Mouse (Mus musculus) liver, postnatal 0 days (tissue): ENCODE results near the gene Ldb3. TPM values are rescaled to one million over a fixed set of nuclear protein-coding genes. Genes with fewer than 3 reads are reported as not detected.

Experiments
- ATAC-seq: fragments of 200-750 bp; cut with Nextera tagmentation; 2 replicates; pipeline ENCODE4 v1.8.0; 2017; ENCODE audit warnings: mild to moderate bottlenecking, moderate library complexity
- DNase-seq: peaks from one replicate; pipeline ENCODE4 v3.0.0-alpha.2; 2016
- H3K27ac ChIP-seq: fragments of 300-500 bp; sonication (generic); 2 replicates; pipeline ENCODE4 v1.5.1; 2014; ENCODE audit warnings: antibody characterized with exemption, moderate library complexity, mild to moderate bottlenecking, low read depth
- H3K27me3 ChIP-seq: fragments of 300-500 bp; sonication (generic); 2 replicates; pipeline ENCODE4 v1.6.1; 2014; ENCODE audit warnings: low read length, control low read depth, mixed read lengths; ENCODE audit not compliant: insufficient read depth
- H3K36me3 ChIP-seq: fragments of 300-500 bp; sonication (generic); replicated peaks from 2 replicates; pipeline ENCODE4 v1.6.1; 2014; ENCODE audit warnings: mild to moderate bottlenecking, control low read depth, low read length, moderate library complexity, mixed read lengths; ENCODE audit not compliant: insufficient read depth
- H3K4me1 ChIP-seq: fragments of 300-500 bp; sonication (generic); 2 replicates; pipeline ENCODE4 v1.6.1; 2014; ENCODE audit warnings: antibody characterized with exemption, mild to moderate bottlenecking, control low read depth; ENCODE audit not compliant: insufficient read depth
- H3K4me2 ChIP-seq: fragments of 300-500 bp; sonication (generic); 2 replicates; pipeline ENCODE4 v1.6.1; 2014; ENCODE audit warnings: low read depth, mild to moderate bottlenecking, low read length, moderate library complexity, mixed read lengths
- H3K4me3 ChIP-seq: fragments of 300-500 bp; sonication (generic); 2 replicates; pipeline ENCODE4 v1.5.1; 2014; ENCODE audit warnings: low read depth, low read length
- H3K9ac ChIP-seq: fragments of 300-500 bp; sonication (generic); replicated peaks from 2 replicates; pipeline ENCODE4 v1.6.1; 2014; ENCODE audit warnings: mild to moderate bottlenecking, moderate library complexity
- H3K9me3 ChIP-seq: fragments of 300-500 bp; sonication (generic); 2 replicates; pipeline ENCODE4 v1.6.1; 2016; ENCODE audit warnings: mild to moderate bottlenecking, control low read depth, low read length, mixed read lengths
- CTCF ChIP-seq: sonication (generic); IDR thresholded peaks from 2 replicates; pipeline ENCODE4 v1.5.1; 2016; ENCODE audit warnings: antibody characterized with exemption, low read depth
- EP300 ChIP-seq: IDR thresholded peaks from 2 replicates; pipeline ENCODE4 v1.6.1; 2016; ENCODE audit warnings: antibody characterized with exemption, low read depth, mild to moderate bottlenecking
- WGBS: fragments of 180-500 bp; shearing (Covaris S2); extraction: QIAGEN DNeasy Blood & Tissue Kit; methylation state at CpG from one replicate; pipeline ENCODE4 v1.1.7; 2014; ENCODE audit not compliant: insufficient replicate concordance; 5-methylcytosine and 5-hydroxymethylcytosine counted together
- polyA plus RNA-seq: library from polyadenylated mRNA; unstranded; fragments of >200 nt; fragmentation: Nextera tagmentation; extraction: Ambion mirVana; gene quantifications from 2 replicates; pipeline ENCODE4 v1.2.1, GENCODE M21; 2015

Gene Ldb3
- polyA plus RNA-seq, 1 experiment from 2014 or later: 0.26 TPM

DNA sequence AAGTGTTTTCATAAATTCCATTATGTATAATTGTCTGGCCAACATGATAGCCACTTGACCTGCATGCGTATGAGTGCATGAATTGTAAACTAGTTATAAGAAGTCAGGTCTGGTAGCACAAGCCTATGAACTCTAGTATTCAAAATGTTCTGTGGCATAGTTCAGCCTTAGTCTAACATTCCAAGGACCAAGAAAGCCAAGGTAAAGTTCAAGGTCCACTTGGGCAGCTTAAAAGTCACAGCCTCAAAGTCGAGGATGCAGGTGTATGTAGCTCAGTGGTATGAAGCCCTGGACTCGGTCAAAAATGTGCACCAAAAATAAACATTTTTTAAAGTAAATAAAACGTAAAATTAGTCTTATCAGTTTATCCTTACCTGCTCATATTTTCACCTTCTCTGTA is 75.9 kb downstream of the Ldb3 start:
- Histone ChIP-seq H3K27me3 (0 out of 2 replicates have a peak, but pooled peaks cover 5% of the 10 kb centered on the region), H3K36me3 (no peaks in the 10 kb centered on the region), H3K9me3 (no peaks in the 10 kb centered on the region), H3K4me3 (no peak overlapping the region), H3K4me1 (no peaks in the 10 kb centered on the region), H3K9ac (no peak overlapping the region), H3K4me2 (no peak overlapping the region), H3K27ac (no peak overlapping the region)
- DNase-seq: no peak
- no peak for ATAC-seq
- no peak for TF ChIP-seq EP300
- TF ChIP-seq CTCF: no peak
- 68% methylated on average over 4 of the region's 4 CpGs for WGBS

DNA sequence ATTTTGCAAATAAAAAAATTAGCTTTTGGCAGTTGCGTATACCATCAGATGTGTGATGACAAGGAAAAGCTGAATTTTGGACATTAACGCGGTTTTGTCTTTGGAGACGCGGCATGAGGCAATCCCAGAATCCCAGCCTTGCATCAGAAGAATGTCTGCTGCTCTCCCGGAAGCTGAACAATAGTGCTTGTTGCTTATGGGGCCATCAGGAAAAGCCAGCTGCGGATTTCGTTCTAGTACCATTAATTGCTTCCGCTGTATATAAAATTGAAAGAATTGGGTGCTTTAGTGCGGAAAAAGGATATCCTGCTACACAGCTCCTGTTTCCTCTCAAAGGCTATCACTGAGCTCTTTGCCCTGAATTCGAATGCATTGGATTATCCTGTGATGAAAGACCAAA is 76.6 kb downstream of the Ldb3 start:
- no peak for DNase-seq
- no peak overlapping the region for H3K9ac ChIP-seq
- H3K4me3 ChIP-seq: no peak overlapping the region
- H3K4me2 ChIP-seq: no peak overlapping the region
- H3K4me1 ChIP-seq: no peaks in the 10 kb centered on the region
- no peaks in the 10 kb centered on the region for H3K36me3 ChIP-seq
- 27% methylated on average over 11 of the region's 11 CpGs for WGBS
- H3K27me3 ChIP-seq: 0 out of 2 replicates have a peak, but pooled peaks cover 5% of the 10 kb centered on the region
- TF ChIP-seq EP300 (no peak), CTCF (no peak)
- no peaks in the 10 kb centered on the region for H3K9me3 ChIP-seq
- ATAC-seq: no peak
- no peak overlapping the region for H3K27ac ChIP-seq

DNA sequence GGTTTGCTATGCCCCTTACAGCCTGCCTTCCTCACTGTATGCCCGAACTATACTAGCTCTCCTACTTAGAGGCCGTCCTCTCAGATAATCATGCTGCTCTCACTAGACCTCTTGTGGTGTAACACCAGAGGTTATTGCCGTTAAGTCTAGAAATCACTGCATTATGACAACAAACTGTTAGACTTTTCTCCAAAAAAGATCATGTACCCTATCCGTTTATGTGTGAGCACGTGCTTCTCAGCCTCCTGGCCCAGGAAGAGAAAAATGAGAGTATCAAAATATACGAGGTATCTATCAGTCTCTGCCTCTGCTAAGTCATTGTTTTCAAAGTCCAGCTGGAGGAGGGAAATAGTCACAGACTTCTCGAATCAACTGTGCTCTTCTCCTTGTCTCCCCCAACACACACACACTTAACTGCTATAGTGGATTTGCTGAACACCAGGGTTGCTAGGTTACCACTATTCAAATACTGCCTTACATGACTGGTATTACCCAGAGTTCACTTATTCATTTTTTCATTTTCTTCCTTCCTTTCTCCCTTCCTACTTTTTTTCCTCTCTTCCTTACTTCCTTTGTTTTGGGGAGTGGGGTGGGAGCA is 79.5 kb downstream of the Ldb3 start:
- Histone ChIP-seq H3K4me3 (no peak overlapping the region), H3K27me3 (peaks cover 14% of the 10 kb centered on the region; the same call in 1 of the 2 replicates), H3K27ac (no peak overlapping the region), H3K4me2 (no peak overlapping the region), H3K9ac (no peak overlapping the region), H3K9me3 (no peaks in the 10 kb centered on the region), H3K36me3 (no peaks in the 10 kb centered on the region), H3K4me1 (no peaks in the 10 kb centered on the region)
- WGBS: 39% methylated on average over 7 of the region's 7 CpGs
- no peak for ATAC-seq
- DNase-seq: no peak
- TF ChIP-seq EP300 (no peak), CTCF (no peak)

DNA sequence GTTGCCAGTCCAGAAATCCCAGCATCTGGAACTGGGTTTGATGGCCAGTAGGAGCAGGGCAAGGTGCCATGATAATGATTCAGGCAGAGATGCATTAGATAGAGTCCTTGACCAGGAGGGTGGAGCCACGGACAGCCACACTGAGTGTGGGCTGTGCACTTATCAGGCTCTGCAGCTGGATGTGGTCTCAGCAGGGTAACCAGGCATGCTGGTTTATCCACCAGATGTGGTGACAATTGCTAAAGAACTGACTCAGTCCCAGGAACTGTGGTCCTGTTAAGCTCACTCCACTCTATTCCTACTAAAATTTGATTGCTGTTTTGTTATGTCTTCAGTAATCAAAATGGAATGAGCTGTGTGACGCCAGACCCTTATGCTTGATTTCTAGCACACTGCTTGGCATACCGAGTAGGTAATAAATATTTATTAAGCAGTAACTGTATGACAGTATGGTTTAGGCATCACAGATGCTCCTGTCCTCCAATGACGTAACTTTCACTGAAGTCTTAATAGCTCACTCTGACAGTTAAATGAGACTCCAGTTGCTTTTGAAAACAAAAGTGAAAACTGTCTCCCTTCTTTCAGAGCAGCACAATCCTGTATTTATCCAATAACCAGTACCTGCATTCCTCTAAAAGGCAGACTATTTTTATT is 80.2 kb downstream of the Ldb3 start:
- no peak overlapping the region for H3K27ac ChIP-seq
- TF ChIP-seq EP300: no peak
- no peak for TF ChIP-seq CTCF
- WGBS: 45% methylated on average over 4 of the region's 4 CpGs

DNA sequence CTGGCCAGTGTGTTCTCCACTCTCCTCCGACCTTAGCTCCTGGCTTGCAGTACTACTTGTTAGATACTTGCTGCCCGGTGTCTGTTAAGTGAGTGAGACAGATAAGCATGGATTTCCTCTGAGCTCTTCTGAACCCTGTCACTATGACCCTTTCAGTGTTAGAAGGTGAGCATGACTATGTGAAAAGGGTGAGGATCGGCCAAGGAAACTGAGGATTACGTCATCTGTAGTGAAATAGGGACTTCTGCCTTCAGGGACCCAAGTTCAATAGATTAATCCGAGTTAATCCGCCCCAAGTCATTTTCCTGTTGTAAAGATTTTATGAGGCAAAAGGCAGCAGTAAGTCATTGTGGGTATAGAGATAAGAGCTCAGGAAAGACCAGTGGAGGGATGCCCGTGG is 83.2 kb downstream of the Ldb3 start:
- H3K4me3 ChIP-seq: no peak overlapping the region
- 0 out of 2 replicates have a peak, but pooled peaks cover 2% of the 10 kb centered on the region for H3K4me1 ChIP-seq
- no peaks in the 10 kb centered on the region for H3K36me3 ChIP-seq
- no peak for TF ChIP-seq EP300
- no peak for TF ChIP-seq CTCF
- DNase-seq (no peak), ATAC-seq (no peak)
- H3K27ac ChIP-seq: no peak overlapping the region
- no peaks in the 10 kb centered on the region for H3K9me3 ChIP-seq
- H3K4me2 ChIP-seq: no peak overlapping the region
- H3K9ac ChIP-seq: no peak overlapping the region
- 33% methylated on average over 7 of the region's 7 CpGs for WGBS
- peaks cover 32% of the 10 kb centered on the region for H3K27me3 ChIP-seq

More for the DNA sequence above, 80.2 kb downstream of the Ldb3 start:
- Histone ChIP-seq H3K9me3 (no peaks in the 10 kb centered on the region), H3K4me2 (no peak overlapping the region), H3K36me3 (no peaks in the 10 kb centered on the region), H3K9ac (no peak overlapping the region), H3K4me1 (no peaks in the 10 kb centered on the region), H3K4me3 (no peak overlapping the region), H3K27me3 (peaks cover 15% of the 10 kb centered on the region)
- ATAC-seq (no peak), DNase-seq (no peak)

DNA sequence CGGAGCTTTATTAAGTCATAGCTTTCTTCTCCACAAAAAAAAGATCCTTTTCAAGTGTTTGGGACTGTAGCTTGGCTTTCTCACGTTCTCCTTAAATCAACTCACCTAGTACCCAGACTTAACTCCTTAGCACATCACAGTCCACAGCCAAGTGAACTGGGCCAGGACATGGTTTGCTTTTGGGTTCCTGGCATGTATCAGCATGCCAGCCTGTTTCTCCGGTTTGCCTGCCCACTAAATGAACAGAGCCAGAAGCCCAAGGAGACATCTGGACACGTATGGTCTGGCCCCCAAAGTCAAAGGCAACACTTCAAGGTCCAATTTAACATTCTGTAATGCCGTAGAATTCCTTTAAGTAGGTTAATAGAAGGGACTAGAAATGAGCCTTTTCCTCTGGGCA is 84.1 kb downstream of the Ldb3 start:
- peaks cover 35% of the 10 kb centered on the region for H3K27me3 ChIP-seq
- ATAC-seq (no peak), DNase-seq (no peak)
- no peak overlapping the region for H3K4me2 ChIP-seq
- H3K9me3 ChIP-seq: no peaks in the 10 kb centered on the region
- H3K4me3 ChIP-seq: no peak overlapping the region
- H3K27ac ChIP-seq: no peak overlapping the region
- no peak overlapping the region for H3K9ac ChIP-seq
- TF ChIP-seq EP300 (no peak), CTCF (no peak)
- H3K4me1 ChIP-seq: peaks cover 8% of the 10 kb centered on the region; the same call in 1 of the 2 replicates
- no peaks in the 10 kb centered on the region for H3K36me3 ChIP-seq
- 76% methylated on average over 5 of the region's 5 CpGs for WGBS
